Mouse (Mus musculus) monocyte, adult 59 days (primary cell): ENCODE data around the gene Samt2. TPM values are rescaled to one million over a fixed set of nuclear protein-coding genes. Genes with fewer than 3 reads are reported as not detected.

Source experiments
- total RNA-seq, 2 experiments: library from RNA; stranded (reverse); gene quantifications; one replicate each; pipeline ENCODE4 v1.2.4; 2023

Samt2 gene
- total RNA-seq: not detected

GRCm38 (mm10) chrX:154579260-154579659 is at the start of gene Samt2:
Samt2 (minus strand) TSS chrX:154579360.

Other genes starting within 250 kb of the Samt2 start
- not detected for gene 4930524N10Rik, start 236.0 kb downstream of the Samt2 start, total RNA-seq
- not detected for gene Samt4, start 97.4 kb downstream of the Samt2 start, total RNA-seq